Mouse (Mus musculus): ENCODE measurements around the gene Ccdc36. TPM values are rescaled to one million over a fixed set of nuclear protein-coding genes. Genes with fewer than 3 reads are reported as not detected.

Gene Ccdc36
- polyA plus RNA-seq, 1 experiment from 2014 or later = 1.6 TPM

GRCm38 (mm10) chr9:108455747-108456571 is 27.7 kb upstream of the Ccdc36 start:
- no peak overlapping the region for H3K9ac ChIP-seq
- no peaks in the 10 kb centered on the region for H3K27me3 ChIP-seq
- no peak overlapping the region for H3K4me3 ChIP-seq (replicated peaks)
- H3K4me2 ChIP-seq = no peak overlapping the region
- H3K36me3 ChIP-seq = no peaks in the 10 kb centered on the region
- ATAC-seq (replicated peaks; ENCODE audit: low FRiP score) = no peak
- WGBS = 74% methylated on average over 12 of the region's 12 CpGs
- H3K4me1 ChIP-seq = peaks cover 33% of the 10 kb centered on the region
- H3K27ac ChIP-seq = no peak overlapping the region
- H3K9me3 ChIP-seq (replicated peaks) = no peaks in the 10 kb centered on the region

- H3K4me1 ChIP-seq = peaks cover 42% of the 10 kb centered on the region
- no peaks in the 10 kb centered on the region for H3K9me3 ChIP-seq (replicated peaks)
- ATAC-seq (replicated peaks; ENCODE audit: low FRiP score) = no peak
- no peak overlapping the region for H3K27ac ChIP-seq
- no peak overlapping the region for H3K4me2 ChIP-seq
- 91% methylated on average over 6 of the region's 6 CpGs for WGBS
- no peak overlapping the region for H3K9ac ChIP-seq
- H3K36me3 ChIP-seq = no peaks in the 10 kb centered on the region
- H3K27me3 ChIP-seq = no peaks in the 10 kb centered on the region
- no peak overlapping the region for H3K4me3 ChIP-seq (replicated peaks)
Measured at GRCm38 (mm10) chr9:108454429-108454828, 26.1 kb upstream of the Ccdc36 start.

GRCm38 (mm10) chr9:108453458-108453857 is 25.2 kb upstream of the Ccdc36 start:
- H3K4me1 ChIP-seq = peaks cover 42% of the 10 kb centered on the region
- H3K27ac ChIP-seq = no peak overlapping the region
- H3K36me3 ChIP-seq = peaks cover 4% of the 10 kb centered on the region; the same call in 1 of the 2 replicates
- WGBS = 85% methylated on average over 4 of the region's 4 CpGs
- no peaks in the 10 kb centered on the region for H3K27me3 ChIP-seq
- H3K9me3 ChIP-seq (replicated peaks) = no peaks in the 10 kb centered on the region
- H3K4me3 ChIP-seq (replicated peaks) = peak overlapping the region; percentile 69; the same call in 1 of the 2 replicates
- peak overlapping the region; percentile 67; the same call in 1 of the 2 replicates for H3K9ac ChIP-seq
- peak overlapping the region; percentile 98; the same call in 1 of the 2 replicates for H3K4me2 ChIP-seq
- ATAC-seq (replicated peaks; ENCODE audit: low FRiP score) = no peak

GRCm38 (mm10) chr9:108452911-108453310 is 24.6 kb upstream of the Ccdc36 start:
- WGBS = 43% methylated on average over 6 of the region's 6 CpGs
- Histone ChIP-seq H3K27me3 (no peaks in the 10 kb centered on the region), H3K9me3 (replicated peaks) (no peaks in the 10 kb centered on the region), H3K4me3 (replicated peaks) (peak overlapping the region; percentile 69), H3K36me3 (peaks cover 10% of the 10 kb centered on the region; the same call in 1 of the 2 replicates), H3K4me1 (peaks cover 42% of the 10 kb centered on the region), H3K27ac (peak overlapping the region; percentile 81), H3K9ac (peak overlapping the region; percentile 67; the same call in 1 of the 2 replicates), H3K4me2 (peak overlapping the region; percentile 98)
- no peak for ATAC-seq (replicated peaks; ENCODE audit: low FRiP score)

GRCm38 (mm10) chr9:108452291-108452906 is 24.1 kb upstream of the Ccdc36 start:
- Histone ChIP-seq H3K9me3 (replicated peaks) (no peaks in the 10 kb centered on the region), H3K4me2 (peak overlapping the region; percentile 98), H3K27ac (peak overlapping the region; percentile 81), H3K27me3 (no peaks in the 10 kb centered on the region), H3K4me1 (peaks cover 42% of the 10 kb centered on the region), H3K9ac (peak overlapping the region; percentile 67), H3K4me3 (replicated peaks) (peak overlapping the region; percentile 69), H3K36me3 (peaks cover 11% of the 10 kb centered on the region; the same call in 1 of the 2 replicates)
- ATAC-seq (replicated peaks; ENCODE audit: low FRiP score) = peak; percentile 86
- under 1% methylated on average over 40 of the region's 40 CpGs for WGBS

GRCm38 (mm10) chr9:108451519-108452160 is 23.4 kb upstream of the Ccdc36 start:
- peaks cover 42% of the 10 kb centered on the region for H3K4me1 ChIP-seq
- 51% methylated on average over 6 of the region's 6 CpGs for WGBS
- no peak for ATAC-seq (replicated peaks; ENCODE audit: low FRiP score)

GRCm38 (mm10) chr9:108451170-108451493 is 22.8 kb upstream of the Ccdc36 start:
- Histone ChIP-seq H3K36me3 (peaks cover 11% of the 10 kb centered on the region; the same call in 1 of the 2 replicates), H3K4me1 (peaks cover 42% of the 10 kb centered on the region), H3K4me2 (peak overlapping the region; percentile 98), H3K4me3 (replicated peaks) (0 out of 2 replicates have a peak overlapping the region, but pooled peaks have one; percentile 69), H3K27ac (0 out of 2 replicates have a peak overlapping the region, but pooled peaks have one; percentile 54), H3K27me3 (no peaks in the 10 kb centered on the region), H3K9me3 (replicated peaks) (no peaks in the 10 kb centered on the region), H3K9ac (no peak overlapping the region)
- ATAC-seq (replicated peaks; ENCODE audit: low FRiP score) = no peak
- 76% methylated on average over 6 of the region's 6 CpGs for WGBS

More at GRCm38 (mm10) chr9:108451519-108452160, 23.4 kb upstream of the Ccdc36 start:
- Histone ChIP-seq H3K4me2 (peak overlapping the region; percentile 98), H3K27me3 (no peaks in the 10 kb centered on the region), H3K9ac (peak overlapping the region; percentile 67), H3K9me3 (replicated peaks) (no peaks in the 10 kb centered on the region), H3K27ac (peak overlapping the region; percentile 81), H3K4me3 (replicated peaks) (peak overlapping the region; percentile 69), H3K36me3 (peaks cover 11% of the 10 kb centered on the region; the same call in 1 of the 2 replicates)

GRCm38 (mm10) chr9:108450292-108451169 is 22.2 kb upstream of the Ccdc36 start:
- H3K9ac ChIP-seq = no peak overlapping the region
- 67% methylated on average over 21 of the region's 21 CpGs for WGBS
- H3K27me3 ChIP-seq = no peaks in the 10 kb centered on the region
- peak overlapping the region; percentile 54 for H3K27ac ChIP-seq
- peak; percentile 14; the same call in 1 of the 2 replicates for ATAC-seq (replicated peaks; ENCODE audit: low FRiP score)
- no peaks in the 10 kb centered on the region for H3K9me3 ChIP-seq (replicated peaks)
- H3K36me3 ChIP-seq = peaks cover 11% of the 10 kb centered on the region; the same call in 1 of the 2 replicates
- H3K4me2 ChIP-seq = peak overlapping the region; percentile 98
- H3K4me1 ChIP-seq = peaks cover 42% of the 10 kb centered on the region
- 0 out of 2 replicates have a peak overlapping the region, but pooled peaks have one; percentile 69 for H3K4me3 ChIP-seq (replicated peaks)

GRCm38 (mm10) chr9:108449860-108450259 is 21.6 kb upstream of the Ccdc36 start:
- ATAC-seq (replicated peaks; ENCODE audit: low FRiP score) = no peak
- H3K4me2 ChIP-seq = peak overlapping the region; percentile 98; the same call in 1 of the 2 replicates
- H3K27ac ChIP-seq = peak overlapping the region; percentile 54
- H3K4me1 ChIP-seq = peaks cover 46% of the 10 kb centered on the region
- 52% methylated on average over 4 of the region's 4 CpGs for WGBS
- peaks cover 11% of the 10 kb centered on the region; the same call in 1 of the 2 replicates for H3K36me3 ChIP-seq
- no peaks in the 10 kb centered on the region for H3K27me3 ChIP-seq
- H3K4me3 ChIP-seq (replicated peaks) = no peak overlapping the region
- H3K9me3 ChIP-seq (replicated peaks) = no peaks in the 10 kb centered on the region
- no peak overlapping the region for H3K9ac ChIP-seq

- 52% methylated on average over 9 of the region's 9 CpGs for WGBS
- Histone ChIP-seq H3K9ac (no peak overlapping the region), H3K27me3 (no peaks in the 10 kb centered on the region), H3K4me1 (peaks cover 11% of the 10 kb centered on the region), H3K27ac (no peak overlapping the region), H3K36me3 (peaks cover 11% of the 10 kb centered on the region; the same call in 1 of the 2 replicates), H3K4me3 (replicated peaks) (no peak overlapping the region), H3K9me3 (replicated peaks) (no peaks in the 10 kb centered on the region), H3K4me2 (no peak overlapping the region)
- ATAC-seq (replicated peaks; ENCODE audit: low FRiP score) = no peak
Measured at GRCm38 (mm10) chr9:108445125-108445524, 16.8 kb upstream of the Ccdc36 start.
